Mouse (Mus musculus): ENCODE results near the gene Gphn. TPM values are rescaled to one million over a fixed set of nuclear protein-coding genes. Genes with fewer than 3 reads are reported as not detected.
A peak's percentile ranks its signal among the peaks of the same experiment; 100 is the strongest.

Gene Gphn
- polyA plus RNA-seq (2015; fragmentation: Nextera tagmentation; extraction: Ambion mirVana) = 17.0 and 17.6 TPM in 2 replicates

DNA sequence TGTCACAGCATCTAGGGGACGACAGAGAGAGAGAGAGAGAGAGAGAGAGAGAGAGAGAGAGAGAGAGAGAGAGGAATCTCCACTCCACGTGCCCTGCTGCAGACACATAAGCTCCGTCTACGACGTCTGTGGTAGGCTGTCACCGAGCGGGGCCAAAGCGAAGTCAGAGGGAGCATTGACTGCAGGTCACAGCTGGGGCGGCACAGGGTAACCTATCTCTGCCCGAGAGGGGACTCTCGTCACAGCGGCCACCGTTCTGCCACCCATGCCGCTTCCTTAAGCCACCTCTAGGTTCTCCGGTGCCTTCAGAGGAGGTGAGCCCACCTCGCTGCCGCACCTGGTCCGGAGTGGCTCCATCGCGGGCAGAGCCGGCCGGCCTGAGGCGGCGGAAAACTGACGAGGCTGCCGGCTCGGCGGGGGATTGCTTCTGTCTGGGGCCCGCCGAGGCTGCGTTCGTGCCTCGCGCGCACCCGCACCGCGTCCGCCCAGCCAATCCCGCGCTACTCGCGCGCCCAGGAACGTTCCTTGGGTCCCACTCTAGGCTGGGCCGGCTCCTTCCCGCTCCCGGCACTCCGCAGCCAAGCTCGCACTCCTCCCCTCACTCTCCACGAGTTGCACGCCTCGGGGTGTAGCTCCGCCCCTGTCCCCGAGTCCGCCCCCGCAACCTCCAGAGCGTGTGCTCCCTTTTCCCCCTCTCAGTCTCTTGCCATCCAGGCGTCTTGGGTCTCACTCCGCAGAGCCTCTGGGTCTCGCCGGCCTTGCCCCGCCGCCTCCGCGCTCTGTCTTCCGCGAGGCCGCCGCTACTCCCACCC lies at the start of gene Gphn:
TSS of gene Gphn (plus strand) at position 673 of the 812 bp plus-strand sequence.
- peak; percentile 97 for ATAC-seq (ENCODE audit: low read depth)
- H3K9ac ChIP-seq (ENCODE audit: low read length) = peak within 1 kb of the TSS; percentile 88
- no peaks in the 10 kb centered on the region for H3K36me3 ChIP-seq (ENCODE audit: control insufficient read depth, insufficient read depth, low read length)
- no peaks in the 10 kb centered on the region for H3K27me3 ChIP-seq (ENCODE audit: control insufficient read depth, insufficient read depth, low read depth, low read length)
- peak within 1 kb of the TSS; percentile 72 for H3K4me2 ChIP-seq (ENCODE audit: low read depth, low read length)
- H3K27ac ChIP-seq (ENCODE audit: low read length) = peak within 1 kb of the TSS; percentile 99
- no peaks in the 10 kb centered on the region for H3K9me3 ChIP-seq (ENCODE audit: control insufficient read depth, low read length)
- H3K4me3 ChIP-seq (ENCODE audit: low read length) = peak within 1 kb of the TSS; percentile 98
- WGBS = 0% methylated on average over 68 of the region's 70 CpGs
- peaks cover 3% of the 10 kb centered on the region; the same call in 1 of the 2 replicates for H3K4me1 ChIP-seq (replicated peaks; ENCODE audit: control insufficient read depth, insufficient read depth, low read length)

DNA sequence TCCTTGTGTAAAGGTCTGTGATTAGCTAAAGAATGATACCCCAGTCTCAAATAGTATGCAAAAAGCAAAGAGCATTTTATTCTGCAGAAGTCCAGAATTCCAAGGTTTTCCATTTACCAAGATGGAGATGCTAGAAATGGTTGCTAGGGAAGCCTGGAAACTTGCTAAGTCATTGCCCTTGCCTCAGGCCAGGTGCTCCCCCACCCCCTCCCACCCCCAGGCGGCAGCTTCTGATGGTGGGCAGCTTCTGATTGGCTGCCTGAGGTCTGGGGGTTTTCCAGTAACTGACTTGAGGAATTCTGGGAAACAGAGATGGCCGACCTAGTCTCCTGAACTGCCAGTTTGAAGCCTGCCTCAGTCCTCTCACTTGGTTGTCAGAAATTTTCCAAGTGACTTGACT lies 44.7 kb upstream of the Gphn start:
- no peak overlapping the region for H3K27ac ChIP-seq (ENCODE audit: low read length)
- ATAC-seq (ENCODE audit: low read depth) = no peak
- H3K4me2 ChIP-seq (ENCODE audit: low read depth, low read length) = no peak overlapping the region
- no peaks in the 10 kb centered on the region for H3K36me3 ChIP-seq (ENCODE audit: control insufficient read depth, insufficient read depth, low read length)
- H3K27me3 ChIP-seq (ENCODE audit: control insufficient read depth, insufficient read depth, low read depth, low read length) = no peaks in the 10 kb centered on the region
- no peak overlapping the region for H3K4me3 ChIP-seq (ENCODE audit: low read length)
- no peaks in the 10 kb centered on the region for H3K9me3 ChIP-seq (ENCODE audit: control insufficient read depth, low read length)
- WGBS = 67% methylated on average over 2 of the region's 2 CpGs
- no peak overlapping the region for H3K9ac ChIP-seq (ENCODE audit: low read length)
- H3K4me1 ChIP-seq (replicated peaks; ENCODE audit: control insufficient read depth, insufficient read depth, low read length) = no peaks in the 10 kb centered on the region

DNA sequence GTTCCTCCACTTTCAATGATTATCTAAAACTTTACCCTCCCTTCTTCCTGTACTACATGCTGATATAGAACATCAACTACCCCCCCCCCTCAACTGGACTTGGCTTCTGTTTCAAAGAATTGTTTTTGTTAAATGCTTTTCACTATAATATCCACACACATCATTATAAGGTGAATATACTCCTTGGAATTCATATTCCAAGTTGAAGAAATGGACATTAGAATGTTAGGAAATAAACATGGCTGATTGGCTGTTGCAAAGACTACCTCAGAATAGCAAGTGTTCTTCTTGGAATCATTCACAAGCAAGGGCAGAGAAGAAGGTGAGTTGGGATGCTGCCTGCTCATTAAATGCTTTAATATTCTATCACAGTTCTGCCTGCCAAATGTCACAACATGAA lies 32.2 kb upstream of the Gphn start, which contains the start of gene Gm6657:
TSS of gene Gm6657 (plus strand) at position 301 of the 400 bp plus-strand sequence.
- Histone ChIP-seq H3K27me3 (ENCODE audit: control insufficient read depth, insufficient read depth, low read depth, low read length) (no peaks in the 10 kb centered on the region), H3K4me2 (ENCODE audit: low read depth, low read length) (no peak within 1 kb of the TSS), H3K27ac (ENCODE audit: low read length) (no peak within 1 kb of the TSS), H3K36me3 (ENCODE audit: control insufficient read depth, insufficient read depth, low read length) (no peaks in the 10 kb centered on the region), H3K4me3 (ENCODE audit: low read length) (no peak within 1 kb of the TSS), H3K9me3 (ENCODE audit: control insufficient read depth, low read length) (peaks cover 6% of the 10 kb centered on the region; the same call in 1 of the 2 replicates), H3K4me1 (replicated peaks; ENCODE audit: control insufficient read depth, insufficient read depth, low read length) (no peaks in the 10 kb centered on the region), H3K9ac (ENCODE audit: low read length) (no peak within 1 kb of the TSS)
- ATAC-seq (ENCODE audit: low read depth) = no peak

DNA sequence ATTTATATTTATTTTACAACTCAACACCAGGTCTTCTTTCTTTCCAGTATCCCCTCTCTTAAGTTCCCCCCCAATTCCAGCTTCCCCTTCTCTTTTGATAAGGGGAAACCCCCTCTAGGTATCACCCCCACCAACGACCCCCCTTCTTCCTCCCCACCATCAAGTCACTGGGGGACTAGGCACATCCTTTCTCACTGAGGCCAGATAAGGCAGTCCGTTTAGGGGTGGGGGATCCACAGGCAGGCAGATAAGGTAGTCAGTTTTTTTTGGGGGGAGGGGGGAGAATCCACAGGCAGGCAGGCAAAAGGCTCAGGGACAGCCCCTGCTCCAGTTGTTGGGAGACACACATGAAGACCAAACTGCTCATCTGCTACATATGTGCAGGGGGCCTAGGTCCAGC lies 30.8 kb upstream of the Gphn start:
- Histone ChIP-seq H3K27me3 (ENCODE audit: control insufficient read depth, insufficient read depth, low read depth, low read length) (no peaks in the 10 kb centered on the region), H3K4me1 (replicated peaks; ENCODE audit: control insufficient read depth, insufficient read depth, low read length) (no peaks in the 10 kb centered on the region), H3K9me3 (ENCODE audit: control insufficient read depth, low read length) (peaks cover 6% of the 10 kb centered on the region; the same call in 1 of the 2 replicates), H3K9ac (ENCODE audit: low read length) (no peak overlapping the region), H3K36me3 (ENCODE audit: control insufficient read depth, insufficient read depth, low read length) (no peaks in the 10 kb centered on the region), H3K4me3 (ENCODE audit: low read length) (no peak overlapping the region), H3K4me2 (ENCODE audit: low read depth, low read length) (no peak overlapping the region), H3K27ac (ENCODE audit: low read length) (no peak overlapping the region)
- 34% methylated on average over 2 of the region's 2 CpGs for WGBS
- ATAC-seq (ENCODE audit: low read depth) = no peak

- Histone ChIP-seq H3K9ac (ENCODE audit: low read length) (no peak overlapping the region), H3K36me3 (ENCODE audit: control insufficient read depth, insufficient read depth, low read length) (no peaks in the 10 kb centered on the region), H3K4me2 (ENCODE audit: low read depth, low read length) (no peak overlapping the region), H3K9me3 (ENCODE audit: control insufficient read depth, low read length) (no peaks in the 10 kb centered on the region), H3K27me3 (ENCODE audit: control insufficient read depth, insufficient read depth, low read depth, low read length) (no peaks in the 10 kb centered on the region), H3K27ac (ENCODE audit: low read length) (no peak overlapping the region), H3K4me1 (replicated peaks; ENCODE audit: control insufficient read depth, insufficient read depth, low read length) (no peaks in the 10 kb centered on the region), H3K4me3 (ENCODE audit: low read length) (no peak overlapping the region)
- WGBS = 67% methylated on average over 5 of the region's 5 CpGs
- ATAC-seq (ENCODE audit: low read depth) = no peak
These were observed 22.5 kb upstream of the Gphn start for GRCm38 (mm10) chr12:78203646-78204045.

DNA sequence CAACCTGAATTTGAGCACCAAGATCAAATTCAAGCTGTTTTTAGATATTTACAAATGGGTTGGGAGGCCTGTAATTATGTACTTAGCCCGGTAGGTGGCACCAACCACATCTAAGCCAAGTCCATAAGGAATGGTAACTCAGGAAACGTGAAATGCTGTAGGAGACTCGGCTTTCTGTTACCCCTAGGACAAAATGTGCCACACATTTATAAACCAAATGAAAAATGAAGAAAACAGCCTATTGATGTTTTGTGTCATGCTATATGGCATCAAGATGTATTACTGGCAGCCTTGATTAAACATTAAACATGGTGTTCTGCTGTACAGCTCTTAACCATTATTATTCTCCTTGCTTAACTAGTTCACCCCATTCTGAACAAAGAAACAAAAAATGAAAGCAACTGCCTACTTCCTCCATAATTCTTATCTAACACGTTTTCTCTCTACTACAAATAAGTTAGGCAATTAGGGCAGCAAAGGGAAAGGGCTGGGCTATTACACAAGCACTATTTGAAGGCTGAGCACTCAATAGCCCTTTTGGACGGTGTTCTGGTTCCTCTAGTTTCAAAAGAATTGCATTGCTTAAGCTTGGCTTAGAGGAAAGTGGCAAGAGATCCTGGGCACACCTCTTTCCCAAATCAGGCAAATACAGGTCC lies 20.1 kb upstream of the Gphn start:
- Histone ChIP-seq H3K4me3 (ENCODE audit: low read length) (peak overlapping the region; percentile 27), H3K9ac (ENCODE audit: low read length) (no peak overlapping the region), H3K27ac (ENCODE audit: low read length) (peak overlapping the region; percentile 18), H3K27me3 (ENCODE audit: control insufficient read depth, insufficient read depth, low read depth, low read length) (no peaks in the 10 kb centered on the region), H3K9me3 (ENCODE audit: control insufficient read depth, low read length) (no peaks in the 10 kb centered on the region), H3K36me3 (ENCODE audit: control insufficient read depth, insufficient read depth, low read length) (no peaks in the 10 kb centered on the region), H3K4me1 (replicated peaks; ENCODE audit: control insufficient read depth, insufficient read depth, low read length) (no peaks in the 10 kb centered on the region), H3K4me2 (ENCODE audit: low read depth, low read length) (peak overlapping the region; percentile 47)
- ATAC-seq (ENCODE audit: low read depth) = peak; percentile 93
- WGBS = 8% methylated on average over 5 of the region's 5 CpGs

- H3K27me3 ChIP-seq (ENCODE audit: control insufficient read depth, insufficient read depth, low read depth, low read length) = no peaks in the 10 kb centered on the region
- H3K9me3 ChIP-seq (ENCODE audit: control insufficient read depth, low read length) = no peaks in the 10 kb centered on the region
- peak overlapping the region; percentile 47; the same call in 1 of the 2 replicates for H3K4me2 ChIP-seq (ENCODE audit: low read depth, low read length)
- 0 out of 2 replicates have a peak, but pooled peaks have one; percentile 12 for ATAC-seq (ENCODE audit: low read depth)
- no peak overlapping the region for H3K9ac ChIP-seq (ENCODE audit: low read length)
- WGBS = 45% methylated on average over 4 of the region's 4 CpGs
- no peak overlapping the region for H3K4me3 ChIP-seq (ENCODE audit: low read length)
- no peaks in the 10 kb centered on the region for H3K36me3 ChIP-seq (ENCODE audit: control insufficient read depth, insufficient read depth, low read length)
- H3K27ac ChIP-seq (ENCODE audit: low read length) = peak overlapping the region; percentile 18
- H3K4me1 ChIP-seq (replicated peaks; ENCODE audit: control insufficient read depth, insufficient read depth, low read length) = no peaks in the 10 kb centered on the region
These were observed 19.6 kb upstream of the Gphn start for GRCm38 (mm10) chr12:78206571-78206960.

- H3K9ac ChIP-seq (ENCODE audit: low read length) = no peak overlapping the region
- H3K36me3 ChIP-seq (ENCODE audit: control insufficient read depth, insufficient read depth, low read length) = no peaks in the 10 kb centered on the region
- no peak overlapping the region for H3K4me2 ChIP-seq (ENCODE audit: low read depth, low read length)
- H3K27me3 ChIP-seq (ENCODE audit: control insufficient read depth, insufficient read depth, low read depth, low read length) = no peaks in the 10 kb centered on the region
- WGBS = 78% methylated on average over 2 of the region's 2 CpGs
- no peak overlapping the region for H3K4me3 ChIP-seq (ENCODE audit: low read length)
- ATAC-seq (ENCODE audit: low read depth) = no peak
- H3K4me1 ChIP-seq (replicated peaks; ENCODE audit: control insufficient read depth, insufficient read depth, low read length) = no peaks in the 10 kb centered on the region
- H3K9me3 ChIP-seq (ENCODE audit: control insufficient read depth, low read length) = no peaks in the 10 kb centered on the region
- H3K27ac ChIP-seq (ENCODE audit: low read length) = no peak overlapping the region
These were observed 16.3 kb upstream of the Gphn start for GRCm38 (mm10) chr12:78209856-78210255.

DNA sequence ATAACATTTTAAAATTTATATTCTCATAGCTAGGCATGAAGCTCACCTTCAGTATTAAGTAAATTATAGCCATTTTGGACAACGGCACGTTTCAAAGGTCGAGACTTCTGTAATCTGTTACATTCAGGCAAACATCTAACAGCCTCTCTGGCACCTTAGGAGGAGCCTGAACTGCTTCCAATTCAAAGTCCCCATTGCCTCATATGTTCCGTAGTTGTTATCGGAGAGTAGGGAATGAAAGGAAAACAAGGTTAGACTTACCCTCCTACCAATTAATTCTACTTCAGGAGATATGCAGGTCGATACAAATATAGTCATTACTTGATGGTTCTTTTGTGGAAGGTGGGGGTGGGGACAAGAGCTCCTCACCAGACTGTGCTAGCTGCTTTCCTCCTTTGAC lies 10.7 kb upstream of the Gphn start:
- Histone ChIP-seq H3K9me3 (ENCODE audit: control insufficient read depth, low read length) (no peaks in the 10 kb centered on the region), H3K4me3 (ENCODE audit: low read length) (no peak overlapping the region), H3K4me1 (replicated peaks; ENCODE audit: control insufficient read depth, insufficient read depth, low read length) (no peaks in the 10 kb centered on the region), H3K36me3 (ENCODE audit: control insufficient read depth, insufficient read depth, low read length) (no peaks in the 10 kb centered on the region), H3K4me2 (ENCODE audit: low read depth, low read length) (no peak overlapping the region), H3K9ac (ENCODE audit: low read length) (no peak overlapping the region), H3K27me3 (ENCODE audit: control insufficient read depth, insufficient read depth, low read depth, low read length) (no peaks in the 10 kb centered on the region), H3K27ac (ENCODE audit: low read length) (no peak overlapping the region)
- no peak for ATAC-seq (ENCODE audit: low read depth)
- WGBS = 69% methylated on average over 6 of the region's 6 CpGs

Measured in lung, embryonic 16.5 days (tissue).